Comparison of ENCODE assay signal across 26 mouse cellular contexts in genomic region chr10:71477147-71477546, GRCm38 (mm10).
DNase-seq lines count a peak whose midpoint lies in the region; ATAC-seq and TF ChIP-seq lines count a peak whose summit lies in the region.
"Had no signal": no experiment of that assay in that cellular context is flagged by ENCODE, and none has a peak within 500 bp of the region (broad histone marks: within the 10 kb centered on the region; RNA-seq: fewer than 3 reads in every experiment).

No protein-coding gene starts in this region.

- ATAC-seq in forebrain, embryonic 15.5 days (replicated peaks), result no peak
- no peak for ATAC-seq in forebrain, embryonic 11.5 days (replicated peaks; ENCODE audit: low FRiP score)
- ATAC-seq: activated CD4-positive, CD25-positive, alpha-beta regulatory T cell, adult 4 months; intestine, postnatal 0 days had no signal

- WGBS in forebrain, embryonic 15.5 days, result 65% methylated on average over 4 of the region's 4 CpGs
- WGBS in forebrain, embryonic 11.5 days, result 71% methylated on average over 4 of the region's 4 CpGs

- H3K36me3 ChIP-seq in forebrain, embryonic 15.5 days, result no peaks in the 10 kb centered on the region
- H3K36me3 ChIP-seq in forebrain, embryonic 11.5 days (ENCODE audit: control insufficient read depth, insufficient read depth, low read length), result no peaks in the 10 kb centered on the region
- H3K36me3 ChIP-seq: embryonic facial prominence, embryonic 13.5 days; limb, embryonic 12.5 days; liver, embryonic 15.5 days; stomach, embryonic 15.5 days had no signal

- H3K9ac ChIP-seq in forebrain, embryonic 15.5 days (replicated peaks), result no peak overlapping the region
- H3K9ac ChIP-seq in forebrain, embryonic 11.5 days (ENCODE audit: low read length), result no peak overlapping the region
- H3K9ac ChIP-seq: embryonic facial prominence, embryonic 13.5 days; limb, embryonic 12.5 days; liver, embryonic 15.5 days; lung, embryonic 14.5 days; stomach, embryonic 15.5 days had no signal

- H3K4me3 ChIP-seq in forebrain, embryonic 15.5 days, result no peak overlapping the region
- no peak overlapping the region for H3K4me3 ChIP-seq in forebrain, embryonic 11.5 days (ENCODE audit: low read depth, low read length)
- H3K4me3 ChIP-seq: embryonic facial prominence, embryonic 13.5 days; limb, embryonic 12.5 days; liver, embryonic 15.5 days; stomach, embryonic 15.5 days had no signal

- DNase-seq in forebrain, embryonic 11.5 days (ENCODE audit: low spot score), result no peak
- DNase-seq in left cerebral cortex, postnatal 4 days, result peak; percentile 34
- no peak for DNase-seq in left cerebral cortex, adult 18-20 months (ENCODE audit: low spot score in 2 of 2)
- peak; percentile 3 for DNase-seq in Muller cell, postnatal 12 days (ENCODE audit: inconsistent ontology term)
- peak; percentile 64 for DNase-seq in brain, embryonic 14.5 days (ENCODE audit: low read depth)
- no peak for DNase-seq in yolk sac, embryonic 10.5 days (ENCODE audit: low spot score)
- DNase-seq: adrenal gland, adult 2 months; adrenal gland, postnatal 36 days; B cell, adult 2 months; gastrocnemius, postnatal 10 days; heart, postnatal 14 days; kidney, adult 9 months; kidney, postnatal 14 days; lung, embryonic 14.5 days; lung, postnatal 14 days; retina, postnatal 1 day; right cerebral cortex, postnatal 25 days; thymus, adult 2 months; thymus, postnatal 36 days had no signal

- H3K27me3 ChIP-seq in forebrain, embryonic 15.5 days, result no peaks in the 10 kb centered on the region
- H3K27me3 ChIP-seq in forebrain, embryonic 11.5 days (ENCODE audit: control insufficient read depth, insufficient read depth, low read length), result no peaks in the 10 kb centered on the region
- H3K27me3 ChIP-seq: liver, embryonic 15.5 days; stomach, embryonic 15.5 days had no signal

- intact Hi-C loops in left cerebral cortex, postnatal 4 days (cut with DNase I), result loop anchor here (5.0 kb wide), 1 partner anchor 1620 kb away; the partner anchor contains the start of gene Pcdh15

- no peak for TF ChIP-seq CTCF in brain, embryonic 14.5 days (IDR thresholded peaks at IDR 0.05; ENCODE audit: borderline replicate concordance, extremely low read depth, insufficient read depth, insufficient read length)

- no peak overlapping the region for H3K4me2 ChIP-seq in forebrain, embryonic 15.5 days (replicated peaks)
- H3K4me2 ChIP-seq in forebrain, embryonic 11.5 days (ENCODE audit: low read depth, low read length, severe bottlenecking), result no peak overlapping the region
- H3K4me2 ChIP-seq: embryonic facial prominence, embryonic 13.5 days; limb, embryonic 12.5 days; liver, embryonic 15.5 days; lung, embryonic 14.5 days; stomach, embryonic 15.5 days had no signal

- peaks cover 23% of the 10 kb centered on the region for H3K4me1 ChIP-seq in forebrain, embryonic 15.5 days
- H3K4me1 ChIP-seq in forebrain, embryonic 11.5 days (replicated peaks; ENCODE audit: control insufficient read depth, insufficient read depth, low read length), result no peaks in the 10 kb centered on the region
- H3K4me1 ChIP-seq: embryonic facial prominence, embryonic 13.5 days; limb, embryonic 12.5 days; liver, embryonic 15.5 days; stomach, embryonic 15.5 days had no signal

- no peak for TF ChIP-seq POLR2A in brain, embryonic 14.5 days (IDR thresholded peaks at IDR 0.05; ENCODE audit: borderline replicate concordance, extremely low read depth, insufficient read depth, insufficient read length, poor library complexity, severe bottlenecking)

- peak overlapping the region; percentile 38 for H3K27ac ChIP-seq in forebrain, embryonic 15.5 days (replicated peaks)
- no peak overlapping the region for H3K27ac ChIP-seq in forebrain, embryonic 11.5 days (ENCODE audit: low read depth, low read length)
- H3K27ac ChIP-seq: embryonic facial prominence, embryonic 13.5 days; limb, embryonic 12.5 days; liver, embryonic 15.5 days; stomach, embryonic 15.5 days had no signal

- no peaks in the 10 kb centered on the region for H3K9me3 ChIP-seq in forebrain, embryonic 15.5 days
- H3K9me3 ChIP-seq in forebrain, embryonic 11.5 days (ENCODE audit: control insufficient read depth, low read length), result no peaks in the 10 kb centered on the region
- H3K9me3 ChIP-seq: embryonic facial prominence, embryonic 13.5 days; limb, embryonic 12.5 days; liver, embryonic 15.5 days; stomach, embryonic 15.5 days had no signal

Comparison
In these comparisons a context has a peak if more than half of its experiments do, and no peak if none do; other contexts are left out.
1. DNase-seq: peak in left cerebral cortex, postnatal 4 days (single experiment), Muller cell, postnatal 12 days (single experiment) and brain, embryonic 14.5 days (single experiment); none in forebrain, embryonic 11.5 days (single experiment), left cerebral cortex, adult 18-20 months (0 of 2) and yolk sac, embryonic 10.5 days (single experiment).